Comparison of ENCODE assay signal across 9 mouse cellular contexts in the genomic region with DNA sequence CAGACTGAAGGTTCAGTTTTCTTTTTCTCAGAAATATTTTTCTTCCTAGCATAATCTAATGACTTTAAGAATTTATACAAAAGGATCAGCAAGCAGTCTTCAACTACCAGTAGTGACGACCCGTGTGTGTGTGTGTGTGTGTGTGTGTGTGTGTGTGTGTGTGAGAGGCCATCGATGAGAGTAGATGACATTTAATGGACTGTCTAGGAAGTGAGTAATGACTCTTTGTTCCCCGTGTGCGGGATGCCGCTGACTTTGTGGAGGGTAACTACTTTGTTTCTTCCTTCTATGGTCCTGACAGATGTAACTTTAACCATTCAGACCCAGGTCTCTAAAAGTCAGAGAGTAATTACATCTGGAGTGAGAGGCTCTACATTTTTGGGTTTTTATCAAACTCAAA. TPM values are rescaled to one million over a fixed set of nuclear protein-coding genes. Genes with fewer than 3 reads are reported as not detected.
A peak's percentile ranks its signal among the peaks of the same experiment; 100 is the strongest.
DNase-seq lines count a peak whose midpoint lies in the region; ATAC-seq and TF ChIP-seq lines count a peak whose summit lies in the region.
"Had no signal": no experiment of that assay in that cellular context is flagged by ENCODE, and none has a peak within 500 bp of the region (broad histone marks: within the 10 kb centered on the region; RNA-seq: fewer than 3 reads in every experiment).

No protein-coding gene starts in this region.

- no peaks in the 10 kb centered on the region for H3K36me3 ChIP-seq in heart, embryonic 10.5 days
- H3K36me3 ChIP-seq in G1E (replicated peaks): peaks cover 18% of the 10 kb centered on the region
- H3K36me3 ChIP-seq in forebrain, embryonic 16.5 days (ENCODE audit: control insufficient read depth, insufficient read depth): no peaks in the 10 kb centered on the region
- H3K36me3 ChIP-seq in liver, postnatal 0 days (replicated peaks; ENCODE audit: insufficient read depth, low read length): no peaks in the 10 kb centered on the region

- H3K27me3 ChIP-seq in heart, embryonic 10.5 days (ENCODE audit: insufficient read depth, poor library complexity, severe bottlenecking): peaks cover 5% of the 10 kb centered on the region; the same call in 1 of the 2 replicates
- no peaks in the 10 kb centered on the region for H3K27me3 ChIP-seq in G1E (ENCODE audit: insufficient read depth, low read length)
- no peaks in the 10 kb centered on the region for H3K27me3 ChIP-seq in forebrain, embryonic 16.5 days (replicated peaks; ENCODE audit: control insufficient read depth, insufficient read depth, low read length)
- H3K27me3 ChIP-seq in liver, postnatal 0 days (ENCODE audit: insufficient read depth, low read length): no peaks in the 10 kb centered on the region

- no peaks in the 10 kb centered on the region for H3K9me3 ChIP-seq in heart, embryonic 10.5 days
- no peaks in the 10 kb centered on the region for H3K9me3 ChIP-seq in G1E (replicated peaks)
- no peaks in the 10 kb centered on the region for H3K9me3 ChIP-seq in forebrain, embryonic 16.5 days (ENCODE audit: control insufficient read depth, low read length)
- H3K9me3 ChIP-seq in liver, postnatal 0 days (ENCODE audit: low read length): no peaks in the 10 kb centered on the region

- H3K4me3 ChIP-seq in heart, embryonic 10.5 days: peak overlapping the region; percentile 74
- H3K4me3 ChIP-seq in G1E (ENCODE audit: low read depth, low read length): peak overlapping the region; percentile 38; the same call in 1 of the 2 replicates
- peak overlapping the region; percentile 87 for H3K4me3 ChIP-seq in forebrain, embryonic 16.5 days (replicated peaks; ENCODE audit: low read length)
- peak overlapping the region; percentile 82 for H3K4me3 ChIP-seq in liver, postnatal 0 days (ENCODE audit: low read depth, low read length)

- peaks cover 31% of the 10 kb centered on the region for H3K4me1 ChIP-seq in heart, embryonic 10.5 days
- H3K4me1 ChIP-seq in G1E (ENCODE audit: insufficient read depth, low read depth, low read length): peaks cover 55% of the 10 kb centered on the region
- H3K4me1 ChIP-seq in forebrain, embryonic 16.5 days (replicated peaks; ENCODE audit: control insufficient read depth, insufficient read depth, low read length): peaks cover 20% of the 10 kb centered on the region
- H3K4me1 ChIP-seq in liver, postnatal 0 days (ENCODE audit: insufficient read depth): peaks cover 30% of the 10 kb centered on the region

- no peak for DNase-seq in heart, embryonic 10.5 days (ENCODE audit: low spot score)
- DNase-seq in heart, adult 18-20 months: no peak
- no peak for DNase-seq in G1E (ENCODE audit: low spot score)
- DNase-seq in liver, postnatal 0 days: no peak
- no peak for DNase-seq in cerebellum, adult 11-12 months
- no peak for DNase-seq in left cerebral cortex, adult 11 months (ENCODE audit: low spot score)
- DNase-seq in adrenal gland, postnatal 4 days (ENCODE audit: low spot score in 2 of 2): no peak

- ATAC-seq in G1E (ENCODE audit: extremely low read depth, insufficient number of reproducible peaks, low FRiP score, poor library complexity, severe bottlenecking): no peak
- ATAC-seq in forebrain, embryonic 16.5 days: no peak
- no peak for ATAC-seq in liver, postnatal 0 days
- ATAC-seq: inflammation-experienced regulatory T-cells, adult 6 months had no signal

- H3K9ac ChIP-seq in forebrain, embryonic 16.5 days (replicated peaks; ENCODE audit: low read depth, low read length): peak overlapping the region; percentile 94
- no peak overlapping the region for H3K9ac ChIP-seq in liver, postnatal 0 days (replicated peaks)

- TF ChIP-seq EP300 in liver, postnatal 0 days (IDR thresholded peaks at IDR 0.05; ENCODE audit: low read depth): no peak

- TF ChIP-seq CTCF in G1E (IDR thresholded peaks at IDR 0.05; ENCODE audit: low read depth, low read length): no peak
- no peak for TF ChIP-seq CTCF in liver, postnatal 0 days (IDR thresholded peaks at IDR 0.05; ENCODE audit: low read depth)

- H3K27ac ChIP-seq in heart, embryonic 10.5 days: no peak overlapping the region
- no peak overlapping the region for H3K27ac ChIP-seq in forebrain, embryonic 16.5 days (ENCODE audit: low read length)
- no peak overlapping the region for H3K27ac ChIP-seq in liver, postnatal 0 days (ENCODE audit: low read depth)

- peak overlapping the region; percentile 68 for H3K4me2 ChIP-seq in forebrain, embryonic 16.5 days (ENCODE audit: low read length)
- H3K4me2 ChIP-seq in liver, postnatal 0 days (ENCODE audit: low read depth, low read length): peak overlapping the region; percentile 86

- WGBS in heart, embryonic 10.5 days: 65% methylated on average over 6 of the region's 6 CpGs
- WGBS in forebrain, embryonic 16.5 days: 51% methylated on average over 6 of the region's 6 CpGs
- 42% methylated on average over 6 of the region's 6 CpGs for WGBS in liver, postnatal 0 days (ENCODE audit: insufficient replicate concordance)

RNA-seq across cellular contexts. Expression of gene Cers6, which starts 2.3 kb away (rescaled TPM):
- polyA plus RNA-seq in heart, embryonic 10.5 days (2016; fragmentation: Nextera tagmentation; extraction: Ambion mirVana): 23.5 and 28.8 TPM in 2 replicates
- 10 to 100 TPM in 1 of 2 experiments, 1 to 10 TPM in 1; 7.9 to 11.4 TPM for total RNA-seq in heart, adult 18-20 months (2021)
- total RNA-seq in G1E (2014; fragmentation: Nextera tagmentation) (92.4 and 103 TPM in 2 replicates), G1E (2017) (51.5 and 55.7 TPM in 2 replicates)
- polyA plus RNA-seq in G1E (2012): 14.8 and 19.7 TPM in 2 replicates
- polyA plus RNA-seq in forebrain, embryonic 16.5 days (2015; fragmentation: Nextera tagmentation; extraction: Ambion mirVana): 62.3 and 74.4 TPM in 2 replicates
- polyA plus RNA-seq in liver, postnatal 0 days (2015; fragmentation: Nextera tagmentation; extraction: Ambion mirVana): 6.1 and 8.2 TPM in 2 replicates
- total RNA-seq in adrenal gland, postnatal 4 days (2021): 10 to 100 TPM; 14.6 to 17.4 TPM
